Mouse (Mus musculus) hindbrain, embryonic 11.5 days (tissue): ENCODE results near the gene 5031439G07Rik. TPM values are rescaled to one million over a fixed set of nuclear protein-coding genes. Genes with fewer than 3 reads are reported as not detected.

Experiments
- ATAC-seq: fragments of 200-750 bp; cut with Nextera tagmentation; 2 replicates; pipeline ENCODE4 v1.8.0; 2017; ENCODE audit warnings: mild to moderate bottlenecking, moderate TSS enrichment, moderate library complexity; ENCODE audit not compliant: low FRiP score
- DNase-seq: peaks from one replicate; pipeline ENCODE4 v3.0.0-alpha.2; 2015; ENCODE audit warnings: low spot score
- H3K27ac ChIP-seq: fragments of 300-500 bp; sonication (generic); 2 replicates; pipeline ENCODE4 v1.5.1; 2014; ENCODE audit warnings: mild to moderate bottlenecking, low read depth, low read length
- H3K27me3 ChIP-seq: fragments of 300-500 bp; sonication (generic); 2 replicates; pipeline ENCODE4 v1.6.1; 2014; ENCODE audit warnings: mild to moderate bottlenecking, low read length, moderate library complexity, mixed read lengths; ENCODE audit not compliant: control insufficient read depth, insufficient read depth
- H3K36me3 ChIP-seq: fragments of 300-500 bp; sonication (generic); 2 replicates; pipeline ENCODE4 v1.6.1; 2014; ENCODE audit warnings: mild to moderate bottlenecking, low read length, moderate library complexity, mixed read lengths; ENCODE audit not compliant: control insufficient read depth, insufficient read depth
- H3K4me1 ChIP-seq: fragments of 300-500 bp; sonication (generic); replicated peaks from 2 replicates; pipeline ENCODE4 v1.6.1; 2014; ENCODE audit warnings: low read length, mixed read lengths; ENCODE audit not compliant: control insufficient read depth, insufficient read depth
- H3K4me2 ChIP-seq: fragments of 300-500 bp; sonication (generic); replicated peaks from 2 replicates; pipeline ENCODE4 v1.6.1; 2014; ENCODE audit warnings: mild to moderate bottlenecking, low read depth, low read length
- H3K4me3 ChIP-seq: fragments of 300-500 bp; sonication (generic); 2 replicates; pipeline ENCODE4 v1.5.1; 2014; ENCODE audit warnings: low read depth, low read length
- H3K9ac ChIP-seq: fragments of 300-500 bp; sonication (generic); 2 replicates; pipeline ENCODE4 v1.6.1; 2014; ENCODE audit warnings: low read depth, low read length
- H3K9me3 ChIP-seq: fragments of 300-500 bp; sonication (generic); 2 replicates; pipeline ENCODE4 v1.6.1; 2016; ENCODE audit warnings: low read length; ENCODE audit not compliant: control insufficient read depth
- WGBS: fragments of 180-500 bp; shearing (Covaris S2); extraction: QIAGEN DNeasy Blood & Tissue Kit; methylation state at CpG from one replicate; pipeline ENCODE4 v1.1.7; 2014; 5-methylcytosine and 5-hydroxymethylcytosine counted together
- polyA plus RNA-seq: library from polyadenylated mRNA; unstranded; fragments of >200 nt; fragmentation: Nextera tagmentation; extraction: Ambion mirVana; gene quantifications from 2 replicates; pipeline ENCODE4 v1.2.1, GENCODE M21; 2014

The 5031439G07Rik gene
- polyA plus RNA-seq, 1 experiment from 2014 or later, result 12.9 TPM

GRCm38 (mm10) chr15:84986171-84987019 is 2.0 kb downstream of the 5031439G07Rik start:
- WGBS, result 70% methylated on average over 4 of the region's 4 CpGs
- H3K4me3 ChIP-seq, result peak overlapping the region; percentile 82
- no peak for ATAC-seq
- H3K4me2 ChIP-seq, result peak overlapping the region; percentile 76
- H3K9me3 ChIP-seq, result no peaks in the 10 kb centered on the region
- no peak for DNase-seq
- H3K27me3 ChIP-seq, result no peaks in the 10 kb centered on the region
- peak overlapping the region; percentile 94; the same call in 1 of the 2 replicates for H3K9ac ChIP-seq
- H3K36me3 ChIP-seq, result no peaks in the 10 kb centered on the region
- H3K4me1 ChIP-seq, result no peaks in the 10 kb centered on the region; the same call in 1 of the 2 replicates
- no peak overlapping the region for H3K27ac ChIP-seq

GRCm38 (mm10) chr15:84985516-84986160 is 2.7 kb downstream of the 5031439G07Rik start:
- 88% methylated on average over 12 of the region's 12 CpGs for WGBS
- H3K4me1 ChIP-seq, result no peaks in the 10 kb centered on the region; the same call in 1 of the 2 replicates
- DNase-seq, result no peak
- no peak overlapping the region for H3K4me2 ChIP-seq
- no peaks in the 10 kb centered on the region for H3K27me3 ChIP-seq
- ATAC-seq, result no peak
- no peak overlapping the region for H3K9ac ChIP-seq
- no peak overlapping the region for H3K27ac ChIP-seq
- no peak overlapping the region for H3K4me3 ChIP-seq
- no peaks in the 10 kb centered on the region for H3K36me3 ChIP-seq
- H3K9me3 ChIP-seq, result no peaks in the 10 kb centered on the region

GRCm38 (mm10) chr15:84983721-84984120 is 4.6 kb downstream of the 5031439G07Rik start:
- 87% methylated on average over 7 of the region's 7 CpGs for WGBS
- H3K4me2 ChIP-seq, result no peak overlapping the region
- no peak overlapping the region for H3K9ac ChIP-seq

DNA sequence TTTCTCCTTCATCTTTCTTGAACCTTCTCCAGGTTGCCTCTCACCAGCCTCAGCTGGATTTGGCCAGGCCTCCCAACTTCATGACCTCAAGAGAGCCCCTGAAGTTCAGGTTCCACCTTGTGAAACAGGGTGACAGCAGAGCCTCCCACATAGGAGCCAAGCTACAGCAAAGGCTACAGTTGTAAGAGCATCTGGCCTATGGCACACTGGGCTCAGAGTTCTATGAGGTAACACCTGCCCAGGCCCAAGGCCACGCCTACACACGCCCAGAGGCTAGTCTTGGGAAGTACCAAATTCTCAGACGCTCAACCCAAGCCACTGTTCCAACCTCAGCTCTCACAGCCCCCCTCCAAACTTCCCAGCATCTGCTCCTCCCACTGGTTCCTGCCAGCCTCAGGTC is 5.5 kb downstream of the 5031439G07Rik start:
- no peaks in the 10 kb centered on the region; the same call in 1 of the 2 replicates for H3K4me1 ChIP-seq
- DNase-seq, result no peak
- no peaks in the 10 kb centered on the region for H3K9me3 ChIP-seq
- no peak overlapping the region for H3K9ac ChIP-seq
- no peaks in the 10 kb centered on the region for H3K36me3 ChIP-seq
- no peak for ATAC-seq
- no peaks in the 10 kb centered on the region for H3K27me3 ChIP-seq
- no peak overlapping the region for H3K4me2 ChIP-seq
- H3K4me3 ChIP-seq, result no peak overlapping the region
- 86% methylated on average over 3 of the region's 3 CpGs for WGBS
- no peak overlapping the region for H3K27ac ChIP-seq

More at GRCm38 (mm10) chr15:84983721-84984120, 4.6 kb downstream of the 5031439G07Rik start:
- Histone ChIP-seq H3K4me3 (no peak overlapping the region), H3K27ac (no peak overlapping the region), H3K9me3 (no peaks in the 10 kb centered on the region), H3K27me3 (no peaks in the 10 kb centered on the region), H3K4me1 (no peaks in the 10 kb centered on the region; the same call in 1 of the 2 replicates), H3K36me3 (no peaks in the 10 kb centered on the region)
- no peak for ATAC-seq
- DNase-seq, result no peak

GRCm38 (mm10) chr15:84981609-84982313 is 6.6 kb downstream of the 5031439G07Rik start:
- Histone ChIP-seq H3K27ac (no peak overlapping the region), H3K9ac (no peak overlapping the region), H3K27me3 (no peaks in the 10 kb centered on the region), H3K4me1 (no peaks in the 10 kb centered on the region; the same call in 1 of the 2 replicates), H3K4me2 (no peak overlapping the region), H3K4me3 (no peak overlapping the region), H3K36me3 (no peaks in the 10 kb centered on the region), H3K9me3 (no peaks in the 10 kb centered on the region)
- 91% methylated on average over 9 of the region's 9 CpGs for WGBS
- DNase-seq, result no peak
- no peak for ATAC-seq

GRCm38 (mm10) chr15:84975729-84976128 is 12.6 kb downstream of the 5031439G07Rik start:
- no peak overlapping the region for H3K4me2 ChIP-seq
- 38% methylated on average over 4 of the region's 4 CpGs for WGBS

GRCm38 (mm10) chr15:84973544-84973871 is 14.8 kb downstream of the 5031439G07Rik start:
- Histone ChIP-seq H3K4me2 (no peak overlapping the region), H3K4me1 (peaks cover 14% of the 10 kb centered on the region), H3K9ac (no peak overlapping the region), H3K36me3 (no peaks in the 10 kb centered on the region), H3K27me3 (no peaks in the 10 kb centered on the region), H3K9me3 (no peaks in the 10 kb centered on the region), H3K27ac (0 out of 2 replicates have a peak overlapping the region, but pooled peaks have one; percentile 24), H3K4me3 (no peak overlapping the region)
- DNase-seq (no peak), ATAC-seq (no peak)
- 17% methylated on average over 3 of the region's 3 CpGs for WGBS

More at GRCm38 (mm10) chr15:84975729-84976128, 12.6 kb downstream of the 5031439G07Rik start:
- H3K36me3 ChIP-seq, result no peaks in the 10 kb centered on the region
- H3K9me3 ChIP-seq, result no peaks in the 10 kb centered on the region
- no peaks in the 10 kb centered on the region for H3K27me3 ChIP-seq
- H3K27ac ChIP-seq, result no peak overlapping the region
- H3K9ac ChIP-seq, result no peak overlapping the region
- DNase-seq (no peak), ATAC-seq (no peak)
- H3K4me1 ChIP-seq, result peaks cover 14% of the 10 kb centered on the region
- no peak overlapping the region for H3K4me3 ChIP-seq

- 52% methylated on average over 8 of the region's 8 CpGs for WGBS
- ATAC-seq (no peak), DNase-seq (no peak)
- H3K27me3 ChIP-seq, result no peaks in the 10 kb centered on the region
- H3K27ac ChIP-seq, result 0 out of 2 replicates have a peak overlapping the region, but pooled peaks have one; percentile 24
- H3K9me3 ChIP-seq, result no peaks in the 10 kb centered on the region
- peaks cover 14% of the 10 kb centered on the region for H3K4me1 ChIP-seq
- H3K4me3 ChIP-seq, result no peak overlapping the region
- no peaks in the 10 kb centered on the region for H3K36me3 ChIP-seq
- no peak overlapping the region for H3K9ac ChIP-seq
- H3K4me2 ChIP-seq, result no peak overlapping the region
Measured at GRCm38 (mm10) chr15:84972860-84973543, 15.3 kb downstream of the 5031439G07Rik start.
